Mouse (Mus musculus): ENCODE data around the gene Txnl4b.

The Txnl4b gene

GRCm38 (mm10) chr8:109565498-109566333, at the start of gene Txnl4b, which contains the start of gene Dhx38:
Txnl4b (plus strand) TSS chr8:109565892.
Dhx38 (minus strand) TSS chr8:109565861.
- peak; percentile 99 for DNase-seq (ENCODE audit: low spot score in 2 of 2)

GRCm38 (mm10) chr8:109524008-109524407, 41.7 kb upstream of the Txnl4b start:
- DNase-seq (ENCODE audit: low spot score in 2 of 2) = no peak

- no peak for DNase-seq (ENCODE audit: low spot score in 2 of 2)
Observed at GRCm38 (mm10) chr8:109535140-109535990, 30.3 kb upstream of the Txnl4b start.

GRCm38 (mm10) chr8:109536703-109537102, 29.0 kb upstream of the Txnl4b start:
- peak; percentile 34 to 46 for DNase-seq (ENCODE audit: low spot score in 2 of 2)

GRCm38 (mm10) chr8:109542165-109542564, 23.5 kb upstream of the Txnl4b start:
- DNase-seq (ENCODE audit: low spot score in 2 of 2) = no peak

GRCm38 (mm10) chr8:109542748-109543519, 22.8 kb upstream of the Txnl4b start:
- DNase-seq (ENCODE audit: low spot score in 2 of 2) = no peak

- no peak for DNase-seq (ENCODE audit: low spot score in 2 of 2)
Observed at GRCm38 (mm10) chr8:109544049-109544448, 21.6 kb upstream of the Txnl4b start.

GRCm38 (mm10) chr8:109551663-109552062, 14.0 kb upstream of the Txnl4b start:
- DNase-seq (ENCODE audit: low spot score in 2 of 2) = no peak

- no peak for DNase-seq (ENCODE audit: low spot score in 2 of 2)
Observed at GRCm38 (mm10) chr8:109563881-109564280, 1.8 kb upstream of the Txnl4b start.

- DNase-seq (ENCODE audit: low spot score in 2 of 2) = no peak
Observed at GRCm38 (mm10) chr8:109564766-109565165, 926 bp upstream of the Txnl4b start.

- DNase-seq (ENCODE audit: low spot score in 2 of 2) = no peak
Observed at GRCm38 (mm10) chr8:109571139-109571538, 5.4 kb downstream of the Txnl4b start.

- DNase-seq (ENCODE audit: low spot score in 2 of 2) = no peak
Observed at GRCm38 (mm10) chr8:109576311-109576710, 10.6 kb downstream of the Txnl4b start.

- no peak for DNase-seq (ENCODE audit: low spot score in 2 of 2)
Observed at GRCm38 (mm10) chr8:109578900-109579301, 13.2 kb downstream of the Txnl4b start, which contains the start of gene Hp. Hp (minus strand) TSS chr8:109579172.

GRCm38 (mm10) chr8:109584293-109584692, 18.6 kb downstream of the Txnl4b start:
- no peak for DNase-seq (ENCODE audit: low spot score in 2 of 2)

- DNase-seq (ENCODE audit: low spot score in 2 of 2) = no peak
Observed at GRCm38 (mm10) chr8:109584830-109585229, 19.1 kb downstream of the Txnl4b start.

- DNase-seq (ENCODE audit: low spot score in 2 of 2) = no peak
Observed at GRCm38 (mm10) chr8:109585652-109586051, 20.0 kb downstream of the Txnl4b start.

- DNase-seq (ENCODE audit: low spot score in 2 of 2) = no peak
Observed at GRCm38 (mm10) chr8:109586972-109587504, 21.3 kb downstream of the Txnl4b start.

GRCm38 (mm10) chr8:109590901-109591300, 25.2 kb downstream of the Txnl4b start:
- no peak for DNase-seq (ENCODE audit: low spot score in 2 of 2)

GRCm38 (mm10) chr8:109591367-109591766, 25.7 kb downstream of the Txnl4b start:
- no peak for DNase-seq (ENCODE audit: low spot score in 2 of 2)

- DNase-seq (ENCODE audit: low spot score in 2 of 2) = no peak
Observed at GRCm38 (mm10) chr8:109592164-109592563, 26.5 kb downstream of the Txnl4b start.

- no peak for DNase-seq (ENCODE audit: low spot score in 2 of 2)
Observed at GRCm38 (mm10) chr8:109593117-109593788, 27.6 kb downstream of the Txnl4b start.

Data from heart, adult 9 months (tissue).